Mouse (Mus musculus) frontal cortex, postnatal 36 days (tissue): ENCODE measurements at regions not wholly inside any gene's neighbourhood (a gene's known extent, or its start where the extent isn't known, plus 50 kb on each side); places are given as distances from the start of the nearest gene placed in this dataset.
A peak's percentile ranks its signal among the peaks of the same experiment; 100 is the strongest.

Experiments
- DNase-seq, 2 experiments: peaks; one replicate each; pipeline ENCODE4 v3.0.0; 2022; ENCODE audit warnings: low spot score in 2 of 2

DNA sequence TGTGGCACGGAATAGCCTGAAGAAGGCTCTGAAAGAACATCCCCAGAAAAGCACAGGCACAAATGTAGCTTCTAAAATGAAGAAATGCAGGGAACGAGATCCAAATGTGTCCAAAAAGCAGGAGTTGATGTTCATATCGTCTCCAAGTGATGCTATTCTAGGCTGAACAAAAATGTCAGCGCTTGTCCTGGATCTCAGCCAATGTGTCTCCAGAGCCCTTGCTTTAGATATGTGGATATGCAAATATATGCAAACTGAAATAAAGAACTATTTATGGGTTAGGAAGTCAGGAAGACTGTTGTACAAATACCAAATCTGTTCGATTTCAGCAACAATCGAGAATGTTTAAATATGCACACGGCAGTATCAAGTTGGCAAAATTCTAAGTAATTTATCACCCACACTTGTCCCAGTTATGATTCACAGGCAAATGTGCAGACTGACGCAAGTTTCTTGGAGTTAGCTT lies 320.4 kb downstream of the Synb start:
- DNase-seq: peak; percentile 58 to 81

DNA sequence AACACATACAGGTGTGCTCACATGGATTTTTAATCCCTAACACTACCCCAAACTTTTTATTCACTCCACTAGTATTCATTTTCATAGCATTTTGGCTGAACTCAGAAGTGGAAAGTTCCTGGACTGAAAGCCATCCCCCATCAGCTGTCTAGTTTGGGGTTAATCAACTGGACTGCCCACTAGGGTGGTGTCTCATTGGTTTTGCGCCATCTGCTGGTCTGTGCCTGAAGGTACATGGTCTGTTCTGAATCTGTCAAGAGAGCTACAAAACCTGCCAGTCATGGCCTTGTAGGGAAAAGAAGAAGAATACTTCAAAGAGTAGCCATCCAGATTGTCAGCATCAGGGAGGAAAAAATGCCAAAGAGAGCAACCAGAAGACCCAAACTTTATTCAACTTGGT lies 327.3 kb downstream of the Synb start:
- peak in 1 of 2 experiments; percentile 14 for DNase-seq

GRCm38 (mm10) chr14:68954577-68955460 lies 339.3 kb downstream of the Synb start:
- DNase-seq: no peak

DNA sequence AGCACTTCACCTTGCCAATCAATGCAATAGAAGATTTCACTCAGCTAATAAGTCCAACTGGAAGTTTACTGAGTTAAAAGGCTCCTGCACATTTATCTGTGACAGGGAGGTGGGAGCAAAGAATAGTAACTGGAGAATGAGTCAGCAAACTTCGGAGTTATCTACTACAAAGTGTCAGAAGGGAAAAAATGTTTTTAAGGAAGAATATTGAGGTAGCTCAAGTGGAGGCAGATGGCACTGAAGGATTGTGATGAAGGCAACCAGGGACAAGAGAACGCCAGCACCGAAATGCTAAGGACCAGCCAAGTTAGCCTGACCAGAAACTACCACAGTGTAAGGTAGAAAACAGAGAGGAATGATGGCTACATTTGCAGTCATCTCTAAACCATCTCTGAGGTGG lies 348.2 kb downstream of the Synb start:
- DNase-seq: peak in 1 of 2 experiments; percentile 18

- DNase-seq: no peak
These were observed 348.7 kb downstream of the Synb start for GRCm38 (mm10) chr14:68945434-68945833.

GRCm38 (mm10) chr14:68941759-68942158 lies 352.3 kb downstream of the Synb start:
- DNase-seq: no peak

DNA sequence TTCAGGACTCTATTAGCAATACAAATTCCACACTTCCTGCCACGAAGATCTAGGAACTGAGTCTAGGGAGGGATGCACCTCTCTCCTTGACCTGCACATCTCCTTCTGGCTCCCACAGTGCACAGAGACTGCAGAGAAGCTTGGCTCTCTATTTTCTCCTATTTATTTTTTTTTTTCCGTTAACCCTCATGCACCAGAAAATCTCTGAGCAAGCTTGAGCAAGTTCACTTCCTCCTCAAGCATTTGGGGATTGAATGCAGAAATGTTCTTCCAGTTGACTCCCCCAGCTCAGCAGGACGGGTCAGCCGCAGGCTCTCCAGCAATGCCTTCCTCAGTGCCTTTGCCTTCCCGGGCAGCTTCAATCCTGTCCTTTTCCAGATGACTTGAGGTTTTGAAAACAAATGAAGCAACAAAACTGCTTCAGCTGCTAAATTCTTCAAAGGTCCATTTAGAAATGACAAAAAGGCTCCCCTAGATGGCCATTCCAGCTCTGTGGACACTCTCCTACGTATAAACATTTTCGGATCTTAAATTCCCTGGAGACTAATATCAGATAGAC lies 352.9 kb downstream of the Synb start:
- no peak for DNase-seq

GRCm38 (mm10) chr14:68935303-68935662 lies 358.8 kb downstream of the Synb start:
- DNase-seq: no peak

- DNase-seq: peak; percentile 62 to 71
These were observed 359.3 kb downstream of the Synb start for GRCm38 (mm10) chr14:68934611-68935302.

DNA sequence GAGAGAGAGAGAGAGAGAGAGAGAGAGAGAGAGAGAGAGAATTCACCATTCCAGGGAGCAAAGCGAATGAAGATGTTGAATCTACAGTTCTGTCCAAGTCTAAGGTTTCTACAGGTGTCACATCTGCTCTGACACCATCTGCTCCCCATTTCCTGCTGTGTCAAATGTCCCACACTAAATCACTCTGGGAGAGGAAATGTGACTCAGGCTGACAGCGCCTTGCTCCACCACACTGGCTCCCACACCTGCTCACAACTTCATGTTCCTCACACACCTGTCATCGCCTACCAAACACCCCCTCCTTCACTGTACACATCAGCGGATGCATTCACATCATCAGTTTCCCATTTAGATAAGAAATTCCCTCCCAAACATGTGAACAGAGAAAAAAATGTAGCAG lies 366.3 kb downstream of the Synb start:
- DNase-seq: no peak

- peak; percentile 42 to 63 for DNase-seq
These were observed 371.0 kb downstream of the Synb start for GRCm38 (mm10) chr14:68923054-68923453.

- DNase-seq: no peak
These were observed 372.1 kb downstream of the Synb start for GRCm38 (mm10) chr14:68922035-68922434.

DNA sequence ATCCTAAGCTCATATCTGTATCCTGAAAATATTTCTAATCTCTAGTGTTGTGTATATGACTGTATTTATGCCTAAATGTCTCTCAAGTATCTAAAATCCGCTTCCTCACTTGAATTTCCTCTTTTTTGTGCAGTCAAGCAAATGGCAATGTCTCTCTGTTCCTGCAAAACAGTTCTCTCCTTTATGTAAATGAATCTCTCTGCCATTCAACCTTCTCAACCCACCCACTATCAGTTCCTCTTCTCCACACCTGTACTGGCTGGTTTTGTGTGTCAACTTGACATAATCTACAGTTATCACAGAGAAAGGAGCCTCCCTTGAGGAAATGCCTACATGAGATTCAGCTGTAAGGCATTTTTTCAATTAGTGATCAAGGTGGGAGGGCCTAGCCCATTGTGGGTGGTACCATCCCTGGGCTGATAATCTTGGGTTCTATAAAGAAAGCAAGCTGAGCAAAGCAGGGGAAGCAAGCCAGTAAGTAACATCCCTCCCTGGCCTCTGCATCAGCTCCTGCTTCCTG lies 375.5 kb downstream of the Synb start:
- no peak for DNase-seq

- DNase-seq: peak in 1 of 2 experiments; percentile 14
These were observed 394.2 kb downstream of the Synb start for GRCm38 (mm10) chr14:68899921-68900320.

DNA sequence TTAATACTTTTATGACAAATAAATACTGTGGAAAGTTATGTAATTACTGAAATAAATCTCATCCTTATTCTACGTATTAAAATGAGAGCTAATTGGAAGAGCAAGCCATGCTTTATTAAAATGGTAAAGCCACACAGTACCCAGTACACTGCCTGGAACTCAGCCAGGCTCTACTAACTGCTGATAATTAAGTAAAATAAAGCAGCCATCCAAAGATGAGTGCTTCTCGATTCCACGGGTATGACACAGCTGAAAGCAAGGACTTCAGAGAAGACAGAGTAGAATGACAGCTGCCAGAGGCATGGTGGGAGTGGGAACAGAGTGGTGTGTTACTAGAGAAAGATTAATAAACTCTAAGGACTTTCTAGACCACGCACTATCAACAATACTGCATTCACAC lies 416.9 kb downstream of the Synb start:
- DNase-seq: no peak

- no peak for DNase-seq
These were observed 433.0 kb downstream of the Synb start for GRCm38 (mm10) chr14:68861071-68861470.

DNA sequence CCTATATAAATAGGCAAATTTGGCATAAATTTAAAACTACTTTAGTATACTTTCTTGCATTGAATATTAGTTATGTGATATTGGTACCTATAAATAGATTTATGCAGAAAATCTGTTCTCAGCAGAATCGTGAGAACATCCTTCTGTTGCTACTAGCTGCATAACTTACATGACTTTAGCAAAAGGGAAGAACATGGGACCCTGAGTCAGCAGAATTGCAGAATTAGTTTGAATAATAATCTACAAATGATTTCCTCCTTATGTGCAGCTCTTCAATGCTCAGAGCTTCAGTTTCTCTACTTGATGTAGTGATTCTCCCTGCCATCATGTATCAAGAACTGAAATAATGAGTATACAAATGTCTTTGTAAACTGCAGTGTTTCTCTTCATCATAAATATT lies 436.2 kb downstream of the Synb start:
- DNase-seq: no peak

GRCm38 (mm10) chr14:68848506-68848905 lies 445.6 kb downstream of the Synb start:
- no peak for DNase-seq

DNA sequence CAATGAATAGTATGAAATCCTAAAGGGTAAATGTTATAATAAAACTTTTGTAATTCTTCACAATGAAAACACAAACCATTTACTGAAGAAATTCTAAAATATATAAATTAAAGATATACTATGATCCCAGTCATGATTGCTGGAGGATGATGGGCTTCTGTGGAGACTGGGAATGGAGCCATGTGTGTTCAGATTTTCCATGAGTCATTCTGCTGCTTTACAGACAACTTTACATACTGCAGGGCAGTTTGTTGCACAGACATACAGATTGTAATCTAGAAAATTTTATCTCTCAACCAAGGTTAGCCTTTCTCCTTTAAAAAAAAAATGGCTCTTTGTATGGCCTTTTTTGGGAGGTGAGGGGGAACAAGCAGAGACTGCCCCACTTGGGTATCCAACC lies 446.5 kb downstream of the Synb start:
- peak; percentile 18 to 53 for DNase-seq

DNA sequence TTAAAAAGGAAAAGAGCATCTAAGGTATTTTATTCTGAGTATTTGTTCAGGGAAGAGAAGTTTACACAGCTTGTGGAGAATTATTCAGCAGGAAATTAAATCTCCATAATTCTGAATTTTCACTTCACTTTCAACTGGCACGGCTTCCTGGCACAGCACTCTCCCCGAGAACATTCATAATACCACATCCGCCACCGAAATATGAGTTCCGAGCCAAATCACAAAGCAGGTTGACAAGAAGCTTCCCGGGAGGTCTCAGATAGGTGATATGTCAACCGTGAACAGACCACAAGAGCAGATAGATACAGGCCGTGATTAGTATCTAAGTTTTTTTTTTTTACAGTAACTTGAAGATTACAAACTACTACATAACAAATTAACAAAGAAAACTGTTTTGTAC lies 473.9 kb downstream of the Synb start:
- DNase-seq: peak in 1 of 2 experiments; percentile 3

GRCm38 (mm10) chr14:68808976-68809375 lies 485.1 kb downstream of the Synb start:
- no peak for DNase-seq

DNA sequence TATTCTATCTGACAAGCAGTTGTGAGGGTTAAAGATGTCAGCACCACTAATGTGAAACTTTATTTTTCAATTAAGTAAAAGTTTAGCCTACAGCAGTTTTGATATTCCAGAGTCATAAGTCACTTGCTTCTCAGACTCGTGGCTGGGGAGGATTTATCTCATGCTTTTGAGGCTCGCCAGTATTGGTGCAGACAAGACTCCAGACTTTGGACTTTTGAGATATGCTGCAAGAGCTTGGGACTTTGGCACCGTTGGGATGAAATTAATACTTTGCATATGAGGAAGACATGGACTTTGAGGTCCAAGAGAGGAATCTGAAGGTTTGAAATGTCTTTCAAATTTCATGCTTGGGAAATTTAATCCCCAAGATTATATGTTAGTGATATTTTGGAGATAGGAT lies 486.2 kb downstream of the Synb start:
- no peak for DNase-seq
